Mouse (Mus musculus) cerebellum, postnatal 4 days (tissue): ENCODE measurements around the gene Lhcgr.
"Not testable (repeated sequence)": the region's sequence is repeated elsewhere in the genome, so short reads cannot be mapped to it uniquely, and the experiment has no call there.

Experiments
- DNase-seq, 2 experiments: peaks; one replicate each; pipeline ENCODE4 v3.0.0; 2022; ENCODE audit warnings: low spot score in 2 of 2, mixed read lengths in 1 of 2

The Lhcgr gene

DNA sequence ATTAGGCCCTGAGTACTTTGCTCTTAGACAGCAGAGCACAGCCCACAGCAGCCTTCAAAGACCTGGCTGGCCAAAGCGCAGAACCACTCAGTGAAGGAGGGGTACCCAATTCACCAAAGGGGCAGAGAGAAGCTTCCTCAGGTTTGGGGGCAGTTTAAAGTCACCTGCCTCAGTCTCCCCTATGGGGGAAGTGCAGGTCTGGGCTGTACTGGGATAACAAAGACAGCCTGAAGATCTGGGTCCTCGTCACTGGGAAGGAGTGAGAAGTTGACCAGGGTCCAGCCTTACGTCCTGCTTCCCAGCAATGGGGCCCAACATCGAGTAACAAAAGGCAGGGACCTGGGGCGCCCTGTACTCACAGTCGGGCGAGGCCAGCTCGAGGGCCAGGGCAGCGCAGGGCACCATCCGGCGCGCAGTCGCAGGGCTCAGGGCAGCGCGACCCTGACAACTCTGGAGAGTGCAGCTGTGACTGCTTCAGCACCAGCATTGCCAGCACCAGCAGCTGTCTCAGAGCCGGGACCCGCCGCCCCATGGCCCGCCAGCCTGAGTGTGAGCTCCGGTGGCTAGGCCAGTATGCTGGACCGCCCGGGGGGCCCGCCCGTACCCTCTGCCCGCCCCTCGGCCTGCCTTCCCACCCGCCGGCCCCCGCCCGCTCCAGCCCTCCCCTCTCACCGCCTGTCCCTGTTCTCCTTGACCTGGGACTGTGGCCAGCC, at the start of gene Lhcgr:
Gene Lhcgr, minus strand, starts transcription at position 551 of the 713 bp plus-strand sequence.
- peak in 1 of 2 experiments; percentile 12 for DNase-seq

DNA sequence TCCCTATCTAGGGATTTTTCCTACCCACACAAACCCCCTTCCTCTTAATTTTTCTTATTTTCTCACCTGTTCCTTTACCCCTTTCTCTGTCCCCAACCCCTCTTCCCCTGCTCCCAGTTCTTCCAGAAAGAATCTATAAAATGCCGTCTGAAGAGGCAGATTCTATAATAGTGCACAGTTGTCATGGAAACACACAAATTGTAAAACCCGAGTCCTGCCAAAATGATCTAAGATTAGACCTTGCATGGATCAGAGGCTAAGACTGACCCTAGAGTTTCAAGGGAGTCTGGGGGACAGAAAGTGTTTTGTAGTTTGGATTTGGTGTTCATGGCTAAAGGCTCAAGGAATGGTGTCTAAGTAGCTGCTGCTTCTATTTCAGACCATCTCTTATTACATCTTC, 25.8 kb upstream of the Lhcgr start:
- no peak for DNase-seq

DNA sequence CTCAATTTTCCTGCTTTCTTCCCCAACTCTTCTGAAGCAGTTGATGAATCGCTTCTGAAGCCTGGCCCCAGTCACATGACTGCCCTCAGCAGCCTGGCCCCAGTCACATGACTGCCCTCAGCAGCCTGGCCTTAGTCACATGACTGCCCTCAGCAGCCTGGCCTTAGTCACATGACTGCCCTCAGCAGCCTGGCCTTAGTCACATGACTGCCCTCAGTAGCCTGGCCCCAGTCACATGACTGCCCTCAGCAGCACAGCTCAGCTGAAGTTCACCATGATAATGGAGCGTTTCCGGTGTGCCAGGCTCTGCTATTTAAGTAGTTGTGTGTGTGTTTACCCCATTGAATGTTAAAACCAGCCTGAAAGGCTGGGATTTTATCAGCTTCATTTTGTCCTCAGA, 21.2 kb upstream of the Lhcgr start:
- not testable (repeated sequence) for DNase-seq

- DNase-seq: no peak
These were observed 19.0 kb upstream of the Lhcgr start for GRCm38 (mm10) chr17:88810807-88811206.

DNA sequence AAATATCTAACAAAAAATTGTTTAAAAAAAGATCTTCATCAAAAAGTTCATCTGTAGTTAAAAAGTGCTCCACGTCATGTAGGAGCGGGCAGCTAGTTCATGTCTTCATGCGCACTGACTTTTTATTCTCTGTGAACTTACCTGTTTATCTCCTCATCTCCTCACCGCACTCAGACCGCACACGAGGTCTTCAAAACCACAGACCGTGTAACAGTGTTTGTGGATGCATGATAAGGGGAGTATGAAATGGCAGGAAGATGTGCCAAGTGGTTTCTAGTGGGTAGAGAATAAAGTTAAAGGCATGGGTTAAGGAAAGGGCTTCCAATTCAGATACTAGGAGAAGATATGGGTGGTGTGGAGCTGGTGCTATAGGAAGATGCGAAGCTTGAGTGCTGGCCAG, 14.6 kb upstream of the Lhcgr start:
- DNase-seq: no peak

GRCm38 (mm10) chr17:88803441-88803840, 11.7 kb upstream of the Lhcgr start:
- no peak for DNase-seq

GRCm38 (mm10) chr17:88790680-88791079, 1.1 kb downstream of the Lhcgr start:
- DNase-seq: no peak

- DNase-seq: no peak
These were observed 3.4 kb downstream of the Lhcgr start for GRCm38 (mm10) chr17:88788392-88788791.

- no peak for DNase-seq
These were observed 4.9 kb downstream of the Lhcgr start for GRCm38 (mm10) chr17:88786881-88787280.

GRCm38 (mm10) chr17:88786385-88786784, 5.4 kb downstream of the Lhcgr start:
- DNase-seq: no peak

GRCm38 (mm10) chr17:88779148-88779547, 12.6 kb downstream of the Lhcgr start:
- no peak for DNase-seq

GRCm38 (mm10) chr17:88774103-88774526, 17.7 kb downstream of the Lhcgr start:
- no peak for DNase-seq

DNA sequence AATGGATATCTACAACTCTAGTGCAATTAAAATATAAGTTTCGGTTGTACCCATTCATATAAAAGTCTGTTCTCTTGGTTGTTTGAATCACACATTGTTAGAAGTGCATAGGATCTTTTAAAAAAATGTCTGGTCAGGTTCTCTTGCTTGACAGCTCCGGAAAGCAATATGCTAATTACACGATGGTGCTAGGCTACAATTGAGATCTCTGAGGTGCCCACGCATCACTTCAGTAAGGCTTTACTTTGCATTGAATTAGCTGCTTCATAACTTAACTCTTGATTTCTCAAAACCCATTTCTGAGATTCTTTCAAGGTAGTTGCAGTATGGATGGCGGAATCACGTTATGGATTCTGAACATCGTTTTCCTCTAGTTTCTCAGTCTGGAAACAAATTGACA, 21.7 kb downstream of the Lhcgr start:
- DNase-seq: no peak

- DNase-seq: no peak
These were observed 22.4 kb downstream of the Lhcgr start for GRCm38 (mm10) chr17:88769283-88769859.

- no peak for DNase-seq
These were observed 24.9 kb downstream of the Lhcgr start for GRCm38 (mm10) chr17:88766857-88767256.

- DNase-seq: no peak
These were observed 27.7 kb downstream of the Lhcgr start for GRCm38 (mm10) chr17:88764136-88764485.

- no peak for DNase-seq
These were observed 28.2 kb downstream of the Lhcgr start for GRCm38 (mm10) chr17:88763396-88764135.

DNA sequence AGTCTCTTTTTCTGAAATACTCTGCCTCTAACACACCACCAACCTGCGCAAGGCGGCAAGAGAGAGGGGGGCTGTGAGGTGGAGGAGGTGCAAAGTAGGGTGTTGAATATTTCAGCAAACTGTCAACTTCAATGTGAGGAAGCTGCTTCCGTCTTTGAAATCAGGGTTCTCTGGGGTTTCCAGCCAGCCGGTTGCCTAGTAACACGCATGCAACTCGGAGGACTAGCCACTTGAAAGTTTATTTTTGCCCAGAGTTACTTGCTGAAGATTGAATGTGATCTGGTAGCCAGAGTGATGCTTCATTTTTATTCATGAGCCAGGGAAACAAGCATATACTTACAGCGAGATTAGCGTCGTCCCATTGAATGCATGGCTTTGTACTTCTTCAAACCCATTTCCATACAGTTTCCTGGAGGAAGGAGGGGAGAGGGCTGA, 33.8 kb downstream of the Lhcgr start:
- DNase-seq: no peak

DNA sequence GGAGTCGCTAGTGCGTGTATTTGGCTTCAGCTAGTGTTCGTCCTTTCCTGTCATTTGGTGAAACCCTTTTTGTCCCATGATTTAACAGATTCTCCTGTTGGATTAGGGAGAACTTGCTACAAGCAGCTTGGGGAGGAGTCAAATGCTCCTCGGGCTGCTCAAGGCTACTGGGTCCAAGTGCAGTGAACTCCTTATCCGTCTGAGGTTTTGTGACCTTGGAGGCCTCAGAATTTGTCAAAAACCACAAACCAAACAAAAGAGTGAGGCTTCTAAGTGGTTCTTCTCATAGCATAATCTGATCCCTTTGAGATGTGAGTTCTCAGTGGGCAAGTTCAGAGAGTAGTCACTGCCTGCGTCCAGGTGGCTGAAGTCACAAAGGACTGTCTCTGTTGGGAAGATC, 36.0 kb downstream of the Lhcgr start:
- no peak for DNase-seq

- no peak for DNase-seq
These were observed 38.3 kb downstream of the Lhcgr start for GRCm38 (mm10) chr17:88753472-88753857.

GRCm38 (mm10) chr17:88752827-88753471, 38.8 kb downstream of the Lhcgr start:
- DNase-seq: peak in 1 of 2 experiments; percentile 36

DNA sequence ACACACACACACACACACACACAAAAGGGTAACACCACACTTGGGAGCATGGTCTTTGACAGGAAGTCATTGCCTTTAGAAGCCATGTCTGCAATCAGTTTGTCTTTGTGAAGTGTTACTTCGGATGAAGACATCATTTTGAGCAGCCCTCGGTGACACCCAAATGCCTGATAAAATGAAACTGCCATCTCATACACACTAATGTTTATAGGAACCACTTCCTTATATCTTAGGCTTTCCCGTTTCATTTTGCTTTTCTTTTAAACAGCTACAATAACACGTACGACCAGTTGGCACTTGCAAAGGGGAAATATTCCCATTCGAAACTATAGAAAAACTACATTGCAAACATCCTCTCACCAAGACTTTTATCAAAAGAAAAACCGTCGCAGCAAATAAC, 42.1 kb downstream of the Lhcgr start:
- no peak for DNase-seq
